Mouse (Mus musculus): ENCODE results near the gene F5.

- no peak for TF ChIP-seq CTCF (IDR thresholded peaks at IDR 0.05; ENCODE audit: low read depth, low read length)
- no peak for TF ChIP-seq POLR2A (IDR thresholded peaks at IDR 0.05; ENCODE audit: insufficient read depth, low read length)
- TF ChIP-seq EP300 (IDR thresholded peaks at IDR 0.05; ENCODE audit: insufficient read depth, low read depth, low read length), result no peak
Measured at GRCm38 (mm10) chr1:164114947-164115493, 36.6 kb upstream of the F5 start, which contains the start of gene Selp.

Measured in ES-Bruce4 (cell line).